Mouse (Mus musculus) cerebellum, postnatal 10 days (tissue): ENCODE measurements around the gene Tmem199.
A peak's percentile ranks its signal among the peaks of the same experiment; 100 is the strongest.
"Not testable (repeated sequence)": the region's sequence is repeated elsewhere in the genome, so short reads cannot be mapped to it uniquely, and the experiment has no call there.

ENCODE experiments used
- DNase-seq, 2 experiments: peaks; one replicate each; pipeline ENCODE4 v3.0.0; 2021; ENCODE audit warnings: mixed read lengths in 2 of 2

The Tmem199 gene

DNA sequence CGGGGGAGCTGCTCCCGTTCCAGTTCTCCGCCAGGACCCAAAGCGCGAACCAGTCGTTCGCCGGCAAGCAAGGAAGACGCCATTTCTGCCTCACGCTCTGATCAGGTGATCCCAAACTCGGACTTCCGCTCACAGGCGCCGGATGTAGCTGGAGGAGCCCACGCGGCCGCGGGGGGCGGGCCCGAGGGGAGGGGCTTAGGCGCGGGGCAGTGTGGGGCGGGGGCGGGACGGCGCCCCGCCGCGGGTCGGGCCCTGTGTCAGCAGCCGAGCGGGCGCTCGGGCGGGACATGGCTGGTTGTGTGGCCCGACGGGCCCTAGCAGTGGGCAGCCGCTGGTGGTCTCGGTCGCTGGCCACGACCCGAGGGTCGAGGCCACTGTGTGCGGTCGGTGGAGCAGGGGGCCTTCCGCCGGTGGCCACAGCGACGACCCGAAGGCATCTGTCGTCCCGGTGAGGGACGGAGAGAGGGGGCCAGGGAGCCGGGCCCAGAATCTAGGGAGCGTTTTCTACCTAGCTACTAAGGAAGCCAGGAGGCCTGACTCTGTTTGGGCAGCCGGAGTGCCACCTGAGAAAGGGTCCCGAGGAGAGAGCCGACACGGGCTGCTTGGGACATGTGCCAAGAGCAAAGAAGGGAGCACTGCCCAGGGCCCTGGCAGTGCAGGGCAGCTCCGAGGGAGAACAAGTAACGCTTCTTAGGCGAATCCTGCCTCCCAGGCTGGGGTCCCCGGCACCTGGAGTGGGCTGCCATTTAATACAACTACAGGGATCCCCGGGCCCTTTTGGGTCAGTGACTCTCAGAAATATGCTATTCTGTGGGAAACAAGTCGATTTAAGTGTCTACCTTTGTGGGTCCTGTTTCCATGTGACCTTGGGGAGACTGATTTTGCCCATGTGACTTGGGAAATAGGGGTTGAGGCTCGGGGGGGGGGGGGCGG is at the start of gene Tmem199, which contains the start of gene Poldip2:
Gene Tmem199 (minus strand): TSS at position 148 of the 933 bp plus-strand sequence.
Gene Poldip2 (plus strand): TSS at position 169 of the 933 bp plus-strand sequence.
- peak; percentile 96 to 97 for DNase-seq

DNA sequence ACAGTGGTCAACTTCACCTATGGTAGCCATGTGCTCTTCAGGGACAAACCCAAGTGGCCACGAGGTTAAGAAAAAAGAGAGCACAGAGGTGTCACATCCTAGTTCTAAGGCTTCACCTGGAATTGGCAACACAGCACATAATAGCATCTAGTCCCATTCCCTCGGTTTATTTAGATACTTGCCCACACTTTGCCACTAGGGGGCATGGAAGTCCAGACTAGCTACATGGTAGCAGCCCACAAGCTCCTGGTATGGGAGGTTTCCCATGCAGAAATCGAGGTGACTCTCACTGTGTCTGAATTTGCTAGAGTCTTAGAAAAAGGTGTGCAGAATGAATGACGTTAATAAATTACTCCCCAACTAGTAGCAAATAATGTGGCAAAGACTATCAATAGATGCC is 48.5 kb upstream of the Tmem199 start:
- DNase-seq = peak; percentile 89 to 91

DNA sequence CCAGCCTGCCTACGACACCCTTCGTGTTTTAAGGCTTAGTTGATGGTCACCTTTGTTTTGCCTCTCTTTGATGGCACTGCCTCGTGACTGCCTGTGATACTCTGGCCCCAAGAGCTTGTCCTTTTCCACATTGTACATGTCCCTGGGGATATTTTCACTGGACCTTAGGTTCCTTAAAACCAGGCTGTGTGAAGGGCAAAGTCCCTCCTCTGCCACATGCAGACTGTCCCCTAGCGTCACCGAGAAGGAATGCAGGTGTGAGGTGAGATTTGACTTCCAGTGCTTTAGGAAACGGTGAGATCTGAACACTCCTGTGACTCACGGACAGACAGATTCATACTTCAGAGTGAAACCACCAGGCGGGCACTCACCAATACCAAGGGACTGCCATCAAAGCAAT is 45.3 kb upstream of the Tmem199 start:
- peak; percentile 25 to 26 for DNase-seq

DNA sequence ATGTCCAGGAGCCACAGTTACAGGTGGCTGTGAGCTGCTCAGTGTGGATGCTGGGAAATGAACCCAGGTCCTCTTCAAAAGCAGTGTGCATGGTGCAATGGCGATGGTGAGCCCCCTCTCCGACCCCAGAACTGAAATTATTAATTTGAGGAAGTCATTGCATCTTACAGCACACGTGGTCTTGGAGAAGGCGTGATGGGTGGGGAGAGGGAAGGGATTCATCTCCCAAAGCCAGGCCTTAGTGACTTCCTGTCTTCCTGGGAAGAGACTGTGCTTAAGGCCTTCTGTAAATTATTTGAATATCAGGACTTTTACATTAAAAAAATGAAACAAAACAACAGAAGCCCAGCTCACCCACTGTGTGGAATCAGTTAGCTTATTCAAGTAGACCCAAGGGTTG is 44.1 kb upstream of the Tmem199 start:
- DNase-seq = no peak

DNA sequence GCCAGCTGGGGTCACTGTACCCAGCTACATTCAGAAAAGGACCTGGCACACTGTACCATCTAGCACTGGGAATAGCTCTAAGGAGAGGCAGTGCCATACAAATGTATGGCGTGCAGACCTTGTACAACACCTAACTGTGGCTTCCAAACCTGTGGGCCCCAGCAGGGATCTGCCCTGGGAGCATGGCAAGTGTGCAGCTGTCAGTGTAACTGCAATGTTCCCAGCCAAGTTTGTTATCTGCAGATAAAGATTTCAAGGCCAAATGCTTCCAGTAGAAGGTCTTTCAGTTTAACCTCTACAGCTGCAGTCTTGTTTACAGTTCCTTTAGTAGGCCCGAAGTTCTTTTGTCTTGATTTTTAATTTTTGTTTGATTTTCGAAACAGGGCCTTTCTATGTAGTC is 43.7 kb upstream of the Tmem199 start:
- DNase-seq = no peak

DNA sequence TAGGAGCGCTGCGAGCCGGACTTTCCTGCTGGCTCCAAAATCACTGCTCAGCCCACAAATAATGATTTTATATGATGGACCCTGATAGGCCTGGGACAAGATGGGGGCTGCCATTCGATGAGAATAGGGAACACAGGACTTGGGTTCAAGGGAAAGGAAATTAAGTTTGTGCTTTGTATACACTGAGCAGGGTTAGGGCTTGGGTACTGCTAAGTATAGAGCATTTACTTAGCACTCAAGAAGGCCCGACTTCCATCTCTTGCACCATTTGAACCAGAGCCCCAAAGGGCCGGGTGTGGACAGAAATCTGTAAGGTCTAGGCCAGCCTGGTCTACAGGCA is 39.1 kb upstream of the Tmem199 start:
- no peak for DNase-seq

DNA sequence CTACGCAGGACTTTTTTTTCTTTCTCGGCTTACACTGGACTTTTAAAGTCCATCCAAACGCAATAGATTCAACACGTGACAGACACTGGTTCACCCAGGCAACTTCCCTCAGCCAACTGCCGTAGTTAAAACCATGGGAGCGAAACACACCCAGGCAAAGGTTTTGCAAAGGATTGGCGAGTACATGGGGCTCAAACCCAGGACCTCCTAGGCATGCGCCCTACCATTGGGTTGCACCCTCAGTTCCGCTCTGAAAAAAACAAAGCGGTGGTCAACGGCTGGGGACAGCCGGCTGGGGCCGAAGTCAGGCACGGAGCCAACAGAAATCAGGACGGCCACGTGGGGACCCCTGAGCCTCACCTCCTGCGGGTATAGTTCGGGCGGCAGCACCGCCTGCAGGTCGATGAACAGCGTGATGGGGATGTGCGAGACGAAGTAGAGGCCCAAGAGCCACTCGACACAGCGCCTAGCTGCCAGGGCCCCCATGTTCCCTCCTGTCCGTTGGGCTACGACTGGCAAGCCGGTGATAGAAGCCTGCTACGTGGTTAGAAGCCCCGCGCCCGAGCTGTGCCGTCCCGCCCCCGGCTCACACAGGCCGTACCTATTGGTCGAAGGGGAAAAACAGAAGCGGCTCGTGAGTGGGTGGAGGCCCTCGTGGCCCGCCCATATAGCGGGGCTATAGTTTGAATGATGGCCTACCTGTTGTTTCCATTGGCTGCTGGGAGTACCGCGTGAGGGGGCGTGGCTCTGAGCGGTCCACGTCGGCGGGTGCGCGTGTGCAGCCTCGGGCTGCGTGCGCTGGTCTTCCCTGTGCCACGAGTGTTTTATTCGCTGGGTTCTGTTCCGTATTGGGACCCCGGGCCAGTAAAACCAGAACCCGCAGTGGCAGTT is 38.4 kb upstream of the Tmem199 start, which contains the start of gene Tmem97:
Gene Tmem97 (minus strand): TSS at position 610 of the 891 bp plus-strand sequence.
- peak; percentile 96 to 98 for DNase-seq

DNA sequence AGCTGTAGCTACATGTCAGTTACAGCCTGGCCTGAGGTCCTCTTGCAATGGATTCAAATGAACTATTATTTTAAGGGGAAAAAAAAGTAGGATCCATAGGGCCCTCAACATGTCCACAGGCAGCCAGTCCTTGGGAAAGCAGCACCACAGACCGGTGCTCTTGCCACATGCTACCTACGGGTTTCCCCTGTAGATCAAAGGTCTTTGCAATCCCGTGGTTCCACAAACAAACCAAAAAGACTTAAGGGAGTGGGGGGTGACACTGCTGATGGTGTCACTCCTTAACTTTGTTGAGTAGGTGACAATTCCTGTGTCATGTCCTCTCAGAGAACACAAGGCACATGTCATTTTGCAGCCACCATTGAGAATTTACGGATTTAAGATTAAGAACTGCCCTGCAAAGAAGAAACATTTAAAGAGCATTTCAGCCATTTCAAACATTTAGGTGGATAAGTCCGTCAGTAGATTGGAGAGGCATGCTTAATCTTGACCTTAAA is 37.6 kb upstream of the Tmem199 start:
- no peak for DNase-seq

DNA sequence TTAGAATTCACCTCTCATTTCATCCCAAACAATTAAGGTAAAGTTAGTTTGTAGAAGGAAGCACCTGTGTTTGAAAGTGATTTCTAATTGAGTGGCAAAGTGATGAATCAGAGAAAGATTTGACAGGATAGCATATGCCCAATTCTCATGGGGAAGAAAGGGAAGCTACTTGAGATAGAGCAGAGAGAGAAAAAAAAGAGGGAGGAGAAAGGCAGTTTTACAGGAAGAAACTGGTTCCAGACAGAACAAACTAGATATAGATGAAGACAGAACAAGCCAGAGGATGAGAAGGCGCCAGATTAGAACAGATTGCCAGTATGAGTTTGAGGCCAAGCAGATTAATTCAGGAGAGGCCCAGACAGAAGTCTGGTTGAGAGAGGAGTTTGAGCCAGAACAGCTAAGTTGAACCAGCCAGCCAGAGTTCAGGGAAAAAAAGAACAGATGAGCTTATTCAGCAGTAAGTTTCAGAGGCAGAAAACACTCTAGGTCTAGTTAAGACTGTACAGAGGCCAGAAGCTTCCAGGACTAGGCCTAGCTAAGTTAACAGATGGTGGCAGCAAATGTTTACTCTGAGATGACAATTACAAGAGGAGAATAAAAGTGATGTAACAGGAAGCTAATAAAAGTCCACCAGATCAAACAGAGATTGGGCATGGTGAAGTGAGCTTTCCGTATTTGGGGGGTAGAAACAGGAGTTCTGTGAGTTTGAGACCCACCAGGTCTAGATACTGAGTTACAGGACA is 35.9 kb upstream of the Tmem199 start:
- no peak for DNase-seq

DNA sequence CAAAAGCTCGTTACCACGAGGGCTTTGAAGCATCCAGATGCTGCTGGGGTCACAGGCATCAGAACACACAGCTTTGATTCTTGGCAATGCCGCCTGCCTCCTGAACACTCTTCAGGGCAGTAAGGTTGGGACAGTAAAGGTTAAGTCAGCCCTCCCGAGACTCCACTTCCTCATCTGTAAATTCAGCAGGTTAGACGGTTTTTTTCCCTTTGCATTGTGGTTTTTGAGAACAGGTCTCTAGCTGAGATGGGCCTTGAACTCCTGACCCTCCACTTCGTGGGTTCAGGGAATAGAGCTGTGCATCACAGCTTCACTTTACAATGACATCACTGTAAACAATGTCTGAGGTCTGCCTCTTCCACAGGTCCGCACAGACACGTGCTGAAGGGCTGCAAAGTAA is 33.2 kb upstream of the Tmem199 start:
- no peak for DNase-seq

DNA sequence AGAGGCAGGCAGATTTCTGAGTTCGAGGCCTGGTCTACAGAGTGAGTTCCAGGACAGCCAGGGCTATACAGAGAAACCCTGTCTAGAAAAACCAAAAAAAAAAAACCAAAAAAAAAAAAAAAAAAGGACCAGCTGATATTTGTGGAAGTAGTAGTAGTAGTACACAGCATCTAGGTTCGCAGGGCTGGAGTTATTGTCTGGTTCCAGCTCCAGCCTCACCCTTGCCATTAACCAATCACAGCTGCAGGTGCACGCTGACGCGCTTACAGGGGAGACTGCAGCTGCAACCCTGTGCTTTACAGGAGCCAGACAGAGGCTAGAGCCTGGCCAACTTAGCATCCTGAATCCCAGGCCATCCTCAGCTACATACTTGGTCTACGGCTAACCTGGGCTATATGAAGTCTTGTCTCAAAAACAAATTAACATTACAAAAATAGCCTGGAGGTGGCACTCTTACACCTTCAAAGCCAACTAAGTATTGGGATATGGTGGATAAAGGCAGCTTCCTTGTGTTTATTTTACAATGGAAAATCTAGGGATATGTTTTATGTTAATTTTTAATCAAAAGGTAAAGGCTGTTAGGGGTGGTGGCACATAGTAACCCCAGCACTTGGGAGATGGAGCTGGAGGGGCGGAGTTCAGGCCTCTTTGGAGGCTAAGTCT is 32.6 kb upstream of the Tmem199 start:
- DNase-seq = no peak

DNA sequence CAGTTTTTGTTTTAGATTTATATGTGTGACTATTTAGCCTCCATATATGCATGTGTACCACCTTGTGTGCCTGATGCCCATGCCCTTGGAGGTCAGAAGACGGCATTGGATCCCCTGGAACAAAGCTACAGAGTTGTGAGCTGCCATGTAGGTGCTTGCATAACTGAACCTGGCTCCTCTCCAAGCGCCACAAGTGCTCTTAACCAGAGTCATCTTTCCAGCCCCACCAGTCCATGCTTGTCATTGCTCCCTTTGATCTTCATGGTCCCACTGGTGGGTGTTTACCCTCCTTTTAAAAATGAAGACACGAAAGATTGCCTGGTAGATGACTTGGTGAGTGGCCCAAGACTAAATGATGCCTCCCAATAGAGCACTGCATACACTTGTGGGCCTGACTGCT is 28.4 kb upstream of the Tmem199 start:
- DNase-seq = no peak

DNA sequence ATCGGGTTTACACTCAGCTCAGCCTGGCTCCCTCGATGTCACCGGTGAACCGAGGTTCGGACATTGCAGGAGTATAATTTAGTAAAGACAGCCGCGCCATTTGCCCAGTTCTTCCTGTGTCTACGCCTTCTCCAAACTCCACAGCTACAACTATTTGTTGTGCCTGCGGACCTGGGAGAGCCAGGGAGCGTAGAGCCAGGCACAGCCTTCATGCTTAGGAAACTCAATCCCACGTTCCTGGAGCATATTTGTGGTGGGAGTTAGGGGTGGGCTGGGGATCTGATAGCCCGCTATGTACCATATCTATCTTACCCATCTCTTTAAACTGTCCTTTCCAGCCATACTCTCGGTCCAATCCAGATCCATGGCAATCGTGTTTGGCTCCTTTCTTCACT is 24.7 kb upstream of the Tmem199 start:
- no peak for DNase-seq

DNA sequence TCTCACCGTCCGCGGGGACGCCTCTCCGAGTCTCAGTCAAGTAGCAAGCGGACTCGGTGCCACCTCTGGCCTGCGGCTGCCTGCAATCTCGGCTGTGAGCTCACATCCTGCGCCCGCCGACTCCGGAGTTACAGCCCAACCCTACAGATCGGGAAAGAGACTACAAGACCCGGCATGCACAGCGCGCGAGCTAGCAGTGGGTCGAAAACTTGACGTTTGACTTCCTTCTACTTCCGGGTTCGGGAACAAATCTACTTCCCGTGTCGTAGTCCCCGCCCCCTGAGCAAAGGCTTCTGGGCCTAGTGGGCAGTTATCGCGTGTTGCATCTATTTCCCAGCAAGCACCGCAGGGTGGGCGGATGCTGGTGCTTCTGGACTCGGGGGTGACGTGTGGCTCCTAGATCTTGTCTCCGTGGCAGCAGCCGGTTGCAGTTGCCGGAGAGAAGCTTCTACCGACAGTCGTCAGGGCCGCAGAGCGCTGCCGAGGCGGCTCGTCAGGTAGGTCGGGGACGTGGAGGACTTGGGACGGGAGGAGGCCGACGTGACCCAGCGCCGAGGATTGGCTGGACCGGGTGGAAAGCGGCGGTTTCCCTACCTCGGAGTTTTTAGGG is 24.2 kb upstream of the Tmem199 start, which contains the start of the genes Tnfaip1 and Ift20:
Gene Tnfaip1 (minus strand): TSS at position 253 of the 610 bp plus-strand sequence.
Gene Ift20 (plus strand): TSS at position 282 of the 610 bp plus-strand sequence.
- DNase-seq = peak; percentile 98 to 99

DNA sequence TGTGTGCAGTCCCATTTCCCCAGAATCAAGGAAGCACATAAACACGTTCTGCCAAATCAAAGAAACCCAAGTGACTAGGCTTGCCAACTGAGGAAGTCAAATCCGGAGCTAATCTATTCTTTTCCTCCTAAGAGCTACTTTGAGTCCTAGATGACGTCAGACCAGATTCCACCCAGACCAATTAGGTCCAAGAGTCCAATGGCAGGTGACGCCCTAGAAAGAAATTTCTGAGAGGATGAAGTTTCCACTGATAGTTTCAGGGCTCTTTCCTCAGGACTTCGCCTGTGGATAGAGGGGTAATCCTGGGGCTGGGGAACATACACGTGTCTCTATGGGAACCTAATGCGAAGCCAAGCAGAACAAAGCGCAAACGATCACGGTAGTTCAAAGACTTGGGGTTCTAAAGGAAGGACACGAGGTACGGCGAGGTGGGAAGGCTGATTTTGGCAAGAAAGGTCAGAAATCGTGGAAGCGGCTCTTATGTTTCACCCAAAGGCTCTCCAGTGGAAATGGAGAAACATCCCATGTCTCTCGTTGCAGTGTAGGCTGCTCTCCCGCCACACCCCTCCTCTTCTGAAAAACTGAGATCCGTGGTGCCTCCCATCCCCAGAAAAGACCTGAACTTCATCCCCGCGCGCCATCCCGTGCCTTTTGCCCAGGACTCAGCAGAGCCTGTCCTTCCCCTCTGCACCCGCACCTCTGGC is 23.6 kb upstream of the Tmem199 start:
- DNase-seq = peak in 1 of 2 experiments; percentile 39

DNA sequence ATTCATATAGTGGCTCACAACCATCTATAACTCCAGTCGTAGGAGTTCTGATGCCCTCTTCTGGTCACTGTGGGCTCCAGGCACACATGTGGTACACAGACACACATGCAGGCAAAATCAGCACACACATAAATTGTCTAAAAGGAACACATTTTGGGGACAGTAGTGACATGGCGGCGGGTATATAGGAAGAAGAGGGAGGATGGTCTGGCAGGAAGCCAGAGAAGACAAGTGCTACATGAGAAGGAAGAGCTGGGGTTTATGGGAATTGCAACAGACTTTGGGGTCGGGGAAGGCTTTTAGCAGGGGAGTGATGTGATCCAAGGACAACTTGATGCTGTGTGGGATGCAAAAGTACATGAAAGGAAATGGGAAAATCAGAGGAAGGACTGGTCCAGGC is 22.5 kb upstream of the Tmem199 start:
- DNase-seq = no peak

DNA sequence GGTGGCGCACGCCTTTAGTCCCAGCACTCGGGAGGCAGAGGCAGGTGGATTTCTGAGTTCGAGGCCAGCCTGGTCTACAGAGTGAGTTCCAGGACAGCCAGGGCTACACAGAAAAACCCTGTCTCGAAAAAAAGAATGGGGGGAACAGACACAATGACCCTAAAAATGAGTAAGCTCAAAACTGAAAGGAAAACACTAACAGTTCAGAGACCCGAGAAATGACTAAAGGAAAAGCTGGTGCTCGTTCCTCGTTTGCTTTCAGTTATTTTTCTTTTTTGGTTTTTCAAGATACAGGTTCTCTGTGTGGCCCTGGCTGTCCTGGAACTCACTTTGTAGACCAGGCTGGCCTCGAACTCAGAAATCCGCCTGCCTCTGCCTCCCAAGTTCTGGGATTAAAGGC is 19.5 kb upstream of the Tmem199 start:
- DNase-seq = not testable (repeated sequence)

DNA sequence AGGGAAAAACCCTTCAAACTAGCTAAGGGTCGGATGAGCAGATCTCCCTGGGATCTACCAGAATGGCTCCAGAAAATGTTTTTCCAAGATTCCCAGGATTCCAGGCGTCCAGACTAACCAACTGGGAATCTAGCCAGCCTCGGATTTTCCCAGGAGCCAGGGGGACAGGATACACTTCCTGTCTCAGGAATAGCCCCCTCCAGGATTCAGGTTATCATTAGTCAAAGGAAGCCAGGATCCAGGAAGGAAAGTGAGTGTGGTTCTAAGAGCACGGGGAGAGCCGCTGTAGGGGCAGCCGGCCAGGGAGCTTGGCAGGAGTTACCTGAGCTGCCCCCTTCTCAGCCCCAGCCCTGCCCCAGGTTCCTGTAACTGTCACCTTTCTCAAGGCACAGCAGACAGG is 19.1 kb upstream of the Tmem199 start:
- DNase-seq = peak; percentile 42 to 50

DNA sequence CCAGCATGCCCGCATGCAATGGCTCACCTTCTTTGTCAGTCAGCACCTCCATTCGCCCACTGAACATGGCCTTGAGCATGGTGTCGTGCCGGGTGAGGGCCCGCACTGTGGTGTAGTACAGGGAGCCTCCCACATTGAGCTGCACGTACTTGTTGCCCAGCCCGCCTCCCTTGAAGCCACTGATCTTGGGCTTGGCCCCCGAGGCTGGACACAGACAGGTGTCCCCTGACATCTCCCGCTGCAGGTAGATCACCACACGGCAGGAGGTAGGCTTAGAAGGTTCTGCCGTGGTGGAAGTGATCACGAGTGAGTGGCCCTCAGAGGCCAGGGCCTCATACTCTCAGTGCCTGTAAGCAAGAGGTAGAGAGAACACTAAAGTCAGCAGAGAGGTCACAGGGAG is 18.0 kb upstream of the Tmem199 start:
- DNase-seq = no peak

DNA sequence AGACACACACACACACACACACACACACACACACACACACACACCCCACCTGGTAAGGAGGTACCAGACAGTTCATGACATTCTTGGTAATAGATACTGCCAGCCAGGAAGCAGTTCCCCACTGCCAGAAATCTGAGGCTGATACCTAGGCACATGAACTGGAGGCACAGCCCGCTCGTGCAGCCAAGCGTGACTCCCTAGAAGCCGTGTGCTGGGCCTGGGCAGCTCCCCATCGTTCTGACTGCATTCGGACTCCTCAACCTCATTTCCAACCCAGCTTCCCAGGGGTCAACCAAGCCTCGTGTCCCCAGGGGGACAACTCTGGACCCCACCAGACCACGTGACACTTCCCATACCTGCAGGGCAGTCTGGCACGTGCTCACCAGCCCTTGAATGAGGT is 16.7 kb upstream of the Tmem199 start:
- DNase-seq = no peak

DNA sequence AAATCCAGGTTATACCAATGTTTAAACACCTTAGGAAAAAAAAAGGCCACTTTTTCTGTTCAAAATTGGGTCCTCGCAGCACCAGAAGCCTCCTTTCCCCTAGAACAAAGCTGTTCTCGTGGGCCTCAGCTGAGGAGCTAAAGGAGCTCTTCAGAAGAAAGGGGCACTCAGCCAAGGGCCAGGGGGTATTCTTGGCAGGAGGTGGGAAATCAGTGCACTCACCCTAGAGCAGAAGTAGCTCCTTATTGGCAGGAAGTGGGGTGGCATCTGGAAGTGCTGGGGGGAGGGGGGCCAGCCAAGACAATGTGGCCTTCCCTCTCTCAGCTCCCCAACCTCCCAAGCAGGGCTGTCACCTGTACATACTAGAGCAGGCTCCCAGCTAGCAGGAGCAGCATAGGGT is 12.9 kb upstream of the Tmem199 start:
- peak; percentile 84 to 90 for DNase-seq
